Mouse (Mus musculus) lung, postnatal 14 days (tissue): Measurements from ENCODE around the gene Ankfn1.

Source experiments
- DNase-seq: peaks from one replicate; pipeline ENCODE4 v3.0.0; 2021

Ankfn1 gene

DNA sequence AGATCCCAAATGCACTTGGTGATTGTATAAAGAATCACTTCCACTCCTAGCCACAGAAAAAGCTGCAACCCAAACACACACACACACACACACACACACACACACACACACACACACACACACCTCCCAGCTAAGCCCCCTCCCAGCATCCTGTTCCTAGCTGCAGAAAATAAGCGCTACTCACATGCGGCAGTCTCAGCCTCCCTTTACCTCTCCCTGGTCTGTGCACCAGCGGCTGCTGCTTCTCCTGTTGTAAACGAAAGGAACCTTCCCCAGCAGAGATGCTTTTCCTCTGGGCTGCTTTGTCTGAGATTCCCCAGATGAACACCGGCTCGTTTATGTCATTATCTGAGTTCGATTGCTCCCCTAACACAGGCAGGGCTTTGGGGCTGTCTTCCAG, at the start of gene Ankfn1:
Gene Ankfn1 (minus strand): TSS at position 223 of the 400 bp plus-strand sequence.
- DNase-seq = no peak

- no peak for DNase-seq
These were observed 46.4 kb upstream of the Ankfn1 start for GRCm38 (mm10) chr11:89823661-89824446.

DNA sequence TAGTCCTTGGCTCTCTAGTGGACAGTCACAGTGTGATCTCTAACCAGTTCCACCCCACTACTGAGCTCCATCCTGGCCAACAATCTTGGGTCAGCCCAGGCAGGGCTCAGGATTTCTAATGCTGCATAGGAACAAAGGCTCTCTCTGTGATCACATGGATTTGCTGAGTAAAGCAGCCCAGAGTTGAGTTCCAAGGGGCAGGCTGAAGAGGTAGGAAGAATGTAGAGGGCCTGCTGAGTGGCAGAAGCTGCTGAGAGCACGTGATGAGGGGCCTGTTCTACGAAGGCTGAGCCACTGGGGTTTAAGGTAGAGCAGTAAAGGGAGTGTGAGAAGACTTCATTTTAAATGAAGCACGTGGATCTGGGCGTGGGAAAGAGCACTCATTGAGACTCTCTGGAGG, 41.1 kb upstream of the Ankfn1 start:
- DNase-seq = peak; percentile 39

DNA sequence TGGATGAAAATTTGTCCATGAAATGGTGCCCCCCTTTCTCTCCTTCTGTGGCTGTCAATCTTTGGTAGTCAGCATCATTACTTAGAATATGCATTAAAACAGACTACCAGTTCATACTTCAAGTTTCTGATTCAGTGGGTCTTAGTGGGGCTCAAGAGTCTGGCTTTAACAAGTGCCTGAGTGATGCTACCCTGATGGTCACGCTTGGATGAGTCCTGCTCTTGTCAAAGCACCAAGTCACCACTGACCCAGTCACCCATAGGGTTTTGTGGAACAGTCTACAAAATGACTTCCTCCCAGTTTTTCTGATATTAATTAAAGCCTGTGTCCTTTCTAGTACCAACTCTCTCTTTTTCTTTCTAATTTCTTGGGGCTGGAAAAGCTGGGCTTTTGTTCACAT, 34.0 kb upstream of the Ankfn1 start:
- DNase-seq = no peak

DNA sequence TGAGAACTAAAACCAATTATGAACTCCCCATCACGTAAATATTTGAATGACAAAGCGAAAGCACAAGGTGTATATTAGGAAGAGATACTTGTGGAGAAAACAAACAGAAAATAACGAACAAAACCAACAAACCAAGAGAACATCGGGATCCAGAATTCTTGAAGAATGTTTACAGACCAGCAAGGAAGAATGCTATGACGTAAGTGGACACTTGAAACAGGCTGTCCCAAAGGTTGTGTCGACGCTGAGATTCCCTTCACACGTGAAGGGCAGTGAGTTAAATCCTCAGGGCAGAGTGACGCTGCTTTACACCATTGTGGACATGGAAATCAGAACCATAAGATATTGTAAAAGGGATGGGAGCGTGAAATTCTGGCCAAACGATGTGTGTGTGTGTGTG, 30.5 kb upstream of the Ankfn1 start:
- DNase-seq = no peak

DNA sequence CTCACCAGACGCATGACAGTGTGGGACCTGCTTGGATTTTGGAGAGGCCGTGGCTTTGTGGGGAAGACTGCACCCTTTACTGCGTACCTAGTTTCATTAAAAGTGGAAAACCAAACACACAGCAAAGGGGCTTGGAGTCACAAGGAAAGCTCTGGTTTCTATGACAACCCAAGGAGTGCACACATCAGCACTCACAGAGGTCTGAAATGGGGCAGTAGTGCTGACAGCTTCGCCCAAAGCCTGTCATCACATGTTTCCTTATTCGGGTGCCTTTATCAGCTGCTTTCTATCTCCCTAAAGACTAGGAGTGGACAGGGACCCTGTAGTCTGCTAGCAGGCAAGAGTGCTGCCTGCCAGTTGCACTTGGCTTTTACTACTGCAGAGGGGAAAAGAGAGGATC, 27.4 kb upstream of the Ankfn1 start:
- DNase-seq = no peak

DNA sequence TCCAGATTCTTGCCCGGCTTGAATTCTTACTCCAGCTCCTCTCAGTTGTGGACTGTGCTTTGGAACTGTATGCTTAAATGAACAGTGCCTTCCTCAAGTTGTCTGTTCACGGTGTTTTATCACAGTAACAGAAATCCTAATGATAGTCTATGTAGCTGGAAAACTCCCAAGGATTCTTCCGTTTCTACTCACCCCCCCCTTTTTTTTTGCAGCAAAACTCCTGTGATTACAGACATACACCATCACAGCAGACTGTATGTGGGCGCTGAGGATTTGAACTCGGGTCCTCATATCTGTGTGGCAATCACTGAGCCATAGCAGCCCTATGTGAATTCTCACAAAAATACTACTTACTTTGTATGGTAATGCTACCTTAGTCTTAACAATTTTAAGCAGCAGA, 26.5 kb upstream of the Ankfn1 start:
- DNase-seq = no peak

DNA sequence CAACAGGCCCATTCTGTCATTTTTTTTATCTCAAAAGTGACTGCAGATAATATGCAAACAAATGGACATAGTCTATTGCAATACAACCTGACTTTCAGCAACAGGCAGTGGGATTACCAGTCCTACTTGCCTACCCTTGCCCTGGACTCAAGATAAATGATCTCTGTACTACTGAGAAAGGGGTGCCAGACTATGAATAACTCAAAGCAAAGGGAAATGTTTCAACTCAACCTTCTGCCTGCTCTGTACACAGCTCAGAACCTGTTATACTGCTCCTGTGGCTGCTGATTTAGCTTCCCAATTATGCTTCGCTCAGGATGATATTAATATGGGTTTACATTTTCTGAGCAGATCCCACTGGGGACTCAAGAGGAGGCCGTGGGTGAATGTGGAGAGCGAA, 15.3 kb upstream of the Ankfn1 start:
- no peak for DNase-seq

DNA sequence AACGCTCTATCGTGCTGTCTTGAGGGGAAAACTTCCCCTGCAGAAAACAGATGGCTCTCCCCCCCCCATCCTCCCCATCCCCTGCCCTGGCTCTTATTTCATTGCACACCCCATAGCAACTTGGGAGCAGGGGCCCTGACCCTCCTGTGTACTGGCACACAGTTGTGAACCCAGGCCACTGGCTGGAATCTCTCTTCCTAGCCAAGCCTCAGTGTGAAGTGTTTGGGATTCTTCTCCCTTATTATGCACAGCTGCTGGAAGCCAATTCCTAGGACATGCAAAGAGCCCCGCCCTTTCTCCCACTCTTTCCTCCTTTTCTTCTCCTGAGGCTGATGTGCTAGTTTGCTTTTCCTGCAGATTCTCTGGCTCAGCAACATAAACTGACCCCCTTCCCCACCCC, 1.4 kb downstream of the Ankfn1 start:
- DNase-seq = no peak

DNA sequence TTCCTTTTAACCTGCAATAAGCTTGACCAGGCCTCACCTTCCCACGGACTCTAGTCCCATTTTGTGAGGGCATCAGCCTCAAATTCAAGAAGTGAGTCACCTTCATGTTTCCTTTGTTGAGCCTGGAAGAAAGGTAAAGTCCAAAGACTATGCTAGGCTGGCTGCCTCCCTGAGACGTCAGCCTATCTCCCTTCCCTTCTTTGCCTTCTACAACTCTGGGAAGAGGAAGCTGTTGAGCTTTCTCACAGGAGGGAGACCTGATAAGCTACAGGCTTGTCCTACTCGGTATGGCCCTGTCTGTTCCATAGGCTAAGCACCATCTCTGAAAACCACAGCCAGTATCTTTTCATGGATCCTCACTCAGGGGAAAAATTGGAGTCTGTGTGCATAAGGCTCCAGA, 2.5 kb downstream of the Ankfn1 start:
- DNase-seq = no peak

DNA sequence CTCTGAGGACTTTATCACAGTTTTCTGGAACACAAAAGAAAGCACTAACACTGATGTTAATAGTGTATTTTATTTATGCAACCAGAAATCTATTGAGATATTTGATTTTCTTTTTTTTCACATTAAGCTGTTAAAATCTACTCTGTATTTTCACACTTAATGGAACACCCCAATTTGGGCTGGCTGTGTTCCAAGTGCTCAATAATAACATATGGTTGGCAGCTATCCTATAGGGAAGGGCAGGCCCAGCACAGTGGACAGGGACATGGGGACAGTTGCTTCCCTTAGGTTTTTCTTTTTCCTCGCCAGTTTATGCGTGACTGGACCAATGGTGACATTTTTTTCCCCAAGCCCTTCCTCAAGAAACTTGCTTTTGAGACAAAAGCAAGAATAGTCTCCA, 4.5 kb downstream of the Ankfn1 start:
- no peak for DNase-seq

DNA sequence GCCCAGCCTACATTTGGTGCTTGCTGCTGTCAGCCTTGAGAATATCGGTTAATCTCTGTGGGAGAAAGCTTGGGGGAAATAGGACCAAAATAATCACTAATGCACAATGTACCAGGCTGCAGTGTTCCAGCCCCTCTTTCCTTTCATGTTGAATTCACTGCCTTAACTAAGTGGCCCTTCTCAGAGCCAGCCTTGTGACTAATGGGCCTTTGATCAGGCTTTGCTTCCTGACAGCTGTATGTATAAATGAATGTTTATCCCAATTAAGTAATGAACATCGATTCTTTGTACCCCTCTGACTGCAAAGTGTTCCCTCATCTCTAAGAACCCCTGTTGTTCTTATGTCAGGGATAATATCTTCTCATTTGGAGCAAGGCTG, 11.7 kb downstream of the Ankfn1 start:
- no peak for DNase-seq

DNA sequence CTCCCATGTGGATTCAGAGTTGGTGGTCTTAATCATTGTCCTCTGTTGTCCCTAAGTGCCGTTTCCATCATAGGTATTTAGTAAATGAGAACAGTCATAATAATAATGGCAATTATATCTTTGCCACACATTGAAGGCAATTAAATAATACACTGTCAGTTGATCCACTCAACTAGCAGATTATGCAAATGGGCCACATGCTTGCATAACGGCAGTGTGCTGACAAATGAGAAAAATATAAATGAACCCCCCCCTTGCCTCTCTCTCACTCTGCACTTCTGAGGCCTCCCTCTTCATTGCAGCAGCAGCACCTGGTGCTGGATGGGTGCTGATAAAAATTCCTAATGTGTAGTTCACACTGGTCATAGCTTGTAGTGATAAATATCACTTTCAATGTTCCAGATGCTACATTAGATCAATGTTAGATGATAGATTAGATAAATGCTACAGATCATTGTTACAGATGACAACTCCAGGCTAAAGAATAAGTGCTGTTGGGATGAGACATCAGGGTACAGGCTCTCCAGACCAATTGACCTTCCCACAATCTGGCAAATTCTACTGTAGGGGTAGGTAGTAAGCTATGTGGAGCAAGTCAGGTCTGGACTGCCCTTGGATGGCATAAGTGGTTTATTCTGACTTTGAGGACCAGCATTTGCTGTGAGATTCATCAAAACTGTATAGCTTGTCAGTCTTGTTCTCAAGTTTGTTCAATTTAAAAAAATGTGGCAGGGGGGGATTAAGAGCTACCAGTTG, 12.3 kb downstream of the Ankfn1 start:
- DNase-seq = no peak

- DNase-seq = no peak
These were observed 43.3 kb downstream of the Ankfn1 start for GRCm38 (mm10) chr11:89733973-89734693.

GRCm38 (mm10) chr11:89733526-89733925, 43.9 kb downstream of the Ankfn1 start:
- no peak for DNase-seq

- peak; percentile 77 for DNase-seq
These were observed 56.6 kb downstream of the Ankfn1 start for GRCm38 (mm10) chr11:89720847-89721246.

GRCm38 (mm10) chr11:89718491-89718982, 58.9 kb downstream of the Ankfn1 start:
- no peak for DNase-seq

GRCm38 (mm10) chr11:89716351-89716750, 61.1 kb downstream of the Ankfn1 start:
- DNase-seq = no peak

- no peak for DNase-seq
These were observed 68.9 kb downstream of the Ankfn1 start for GRCm38 (mm10) chr11:89708526-89708925.

GRCm38 (mm10) chr11:89696431-89697403, 80.7 kb downstream of the Ankfn1 start:
- no peak for DNase-seq

- no peak for DNase-seq
These were observed 83.8 kb downstream of the Ankfn1 start for GRCm38 (mm10) chr11:89693686-89694085.

- peak; percentile 30 for DNase-seq
These were observed 100.5 kb downstream of the Ankfn1 start for GRCm38 (mm10) chr11:89676922-89677321.
